Mouse (Mus musculus) heart, adult 8-10 months (tissue): ENCODE results near the gene Slc48a1. TPM values are rescaled to one million over a fixed set of nuclear protein-coding genes. Genes with fewer than 3 reads are reported as not detected.

Source experiments
- DNase-seq: peaks from one replicate; pipeline ENCODE4 v3.0.0; 2022; ENCODE audit warnings: low spot score
- total RNA-seq, 4 experiments: library from RNA; stranded (reverse); gene quantifications; 2 replicates each; pipeline ENCODE4 v1.2.4; 2022

The Slc48a1 gene
- total RNA-seq, 4 experiments from 2014 or later: 63.6 to 76.6 (median 67.9) TPM

DNA sequence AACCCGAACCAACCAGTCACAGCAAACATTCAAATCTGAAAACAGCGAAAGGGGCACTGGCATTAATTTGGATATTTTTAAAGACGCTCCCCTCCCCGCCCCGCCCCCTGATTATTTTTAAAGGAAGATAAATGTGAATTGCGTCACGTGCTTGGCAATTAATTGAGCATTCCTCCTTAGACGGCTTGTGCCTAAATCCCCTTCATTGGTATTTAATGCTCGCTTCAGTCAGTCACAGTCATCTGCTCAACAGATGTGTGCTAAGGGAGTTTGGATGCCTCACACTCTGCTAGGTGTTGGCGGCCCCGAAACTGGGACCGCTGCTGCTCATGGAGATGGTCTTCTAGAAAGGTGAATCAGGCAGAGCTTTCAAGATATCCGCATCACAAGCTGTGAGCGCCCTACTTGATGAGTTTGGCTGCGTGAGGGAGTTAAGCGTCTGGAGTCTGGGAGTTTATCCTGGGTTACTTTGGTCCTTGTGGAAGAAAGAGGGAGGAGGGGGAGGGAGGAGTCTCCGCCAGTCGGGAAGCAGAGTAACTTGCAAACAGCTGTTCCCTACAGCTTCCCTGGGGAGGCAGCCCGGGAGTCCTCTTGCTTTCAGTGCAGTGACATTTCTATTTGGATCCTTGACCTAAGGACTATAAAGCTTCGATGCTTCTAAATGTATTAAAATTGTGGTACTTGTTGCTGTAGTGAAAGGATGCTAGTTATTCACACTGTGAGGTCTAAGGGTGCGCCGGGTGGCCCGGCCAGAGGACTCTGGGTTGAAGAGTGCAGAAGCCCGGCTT, 3.8 kb downstream of the Slc48a1 start:
- DNase-seq: no peak

DNA sequence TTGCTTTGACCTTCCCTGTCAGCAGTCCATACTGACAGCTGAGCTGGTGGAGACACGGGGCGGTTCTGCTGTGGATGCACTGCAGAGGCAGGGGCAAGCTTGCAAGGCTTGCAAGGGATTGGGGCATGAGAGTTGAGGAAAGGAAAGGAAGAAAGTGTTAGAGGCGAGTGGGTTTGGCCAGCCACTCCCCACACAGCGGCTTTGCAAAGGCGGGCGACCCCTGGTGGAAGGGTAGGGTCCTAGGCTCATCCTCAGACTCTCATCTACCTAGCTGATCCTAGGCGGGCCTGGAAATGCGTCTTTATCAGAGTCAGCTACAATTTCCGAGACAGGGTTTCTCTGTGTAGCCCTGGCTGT, 4.4 kb downstream of the Slc48a1 start:
- peak; percentile 76 for DNase-seq

DNA sequence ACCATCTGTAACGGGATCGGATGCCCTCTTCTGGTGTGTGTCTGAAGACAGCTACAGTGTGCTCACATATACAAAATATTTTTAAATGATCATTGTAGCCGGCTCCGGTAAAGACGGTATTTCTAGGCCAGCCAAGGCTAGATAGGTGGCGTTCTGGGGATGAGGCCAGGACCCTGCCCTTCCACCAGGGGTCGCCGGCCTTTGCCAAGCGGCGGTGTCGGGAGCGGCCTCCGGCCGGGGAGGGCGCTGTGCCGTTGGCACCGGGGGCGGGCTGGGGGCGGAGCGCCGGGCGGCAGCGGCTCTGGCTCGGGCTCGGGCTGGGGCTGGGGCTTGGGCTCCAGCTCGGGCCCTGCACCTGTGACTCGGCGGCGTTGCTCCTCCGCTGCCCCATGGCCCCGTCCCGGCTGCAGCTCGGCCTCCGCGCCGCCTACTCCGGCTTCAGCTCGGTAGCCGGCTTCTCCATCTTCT, 5.8 kb downstream of the Slc48a1 start:
- DNase-seq: peak; percentile 81

DNA sequence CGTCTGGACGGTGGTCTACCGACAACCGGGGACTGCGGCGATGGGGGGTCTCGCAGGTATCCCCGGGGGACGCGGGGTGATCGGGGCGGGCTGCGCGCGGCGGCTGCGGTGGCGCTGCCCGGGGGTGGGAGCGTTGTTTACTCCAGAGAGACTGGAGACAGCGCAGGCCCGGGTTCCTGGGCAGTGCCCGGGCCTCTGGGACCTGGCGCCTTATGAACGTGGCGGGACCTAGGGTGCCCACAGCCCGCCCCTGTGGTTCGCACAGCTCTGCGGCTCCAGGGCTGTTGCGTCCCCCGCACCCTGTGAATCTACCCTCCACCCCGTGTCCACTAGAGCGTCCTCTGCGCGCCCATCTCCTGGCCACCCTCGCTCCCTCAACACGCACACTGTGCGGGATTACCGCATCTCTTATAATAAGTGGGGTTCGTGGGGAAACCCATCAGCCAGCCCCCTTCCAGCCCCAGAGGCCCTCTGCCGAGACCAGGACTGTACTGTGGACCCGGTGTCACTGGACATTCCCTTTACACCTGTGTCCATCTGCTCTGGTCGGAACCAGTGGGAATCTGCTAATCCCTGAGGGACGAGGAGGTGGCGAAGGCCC, 6.3 kb downstream of the Slc48a1 start:
- DNase-seq: no peak

DNA sequence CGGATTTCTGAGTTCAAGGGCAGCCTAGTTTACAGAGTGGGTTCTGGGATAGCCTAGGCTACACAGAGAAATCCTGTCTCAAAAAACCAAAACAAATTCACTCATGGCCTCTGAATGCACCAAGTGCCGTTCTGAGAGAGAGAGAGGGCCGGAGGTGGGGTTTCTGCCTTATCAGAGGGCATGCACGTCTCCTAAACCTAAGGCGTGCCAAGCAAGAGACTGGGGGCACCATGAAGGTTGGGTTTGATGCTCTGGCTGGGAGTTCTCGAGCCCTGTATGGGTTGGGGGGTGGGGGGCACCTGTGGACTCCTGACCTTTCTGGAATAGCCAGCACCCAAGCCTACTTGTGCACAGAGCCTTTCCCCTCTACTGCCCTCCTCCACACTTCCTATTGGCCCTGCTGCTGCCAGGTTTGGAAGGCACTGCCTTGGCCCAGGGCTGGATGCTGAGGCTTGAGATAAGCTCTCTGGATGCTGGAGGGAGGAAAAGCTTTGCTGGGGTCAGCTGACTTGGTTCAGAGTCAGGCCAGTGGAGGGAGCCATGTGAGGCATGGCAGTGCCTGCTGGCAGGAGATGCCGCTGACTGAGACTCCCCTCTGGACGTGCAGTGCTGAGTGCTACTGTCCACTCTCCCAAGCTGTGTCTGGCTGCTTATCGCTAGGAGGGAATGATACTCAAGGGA, 7.6 kb downstream of the Slc48a1 start:
- no peak for DNase-seq

DNA sequence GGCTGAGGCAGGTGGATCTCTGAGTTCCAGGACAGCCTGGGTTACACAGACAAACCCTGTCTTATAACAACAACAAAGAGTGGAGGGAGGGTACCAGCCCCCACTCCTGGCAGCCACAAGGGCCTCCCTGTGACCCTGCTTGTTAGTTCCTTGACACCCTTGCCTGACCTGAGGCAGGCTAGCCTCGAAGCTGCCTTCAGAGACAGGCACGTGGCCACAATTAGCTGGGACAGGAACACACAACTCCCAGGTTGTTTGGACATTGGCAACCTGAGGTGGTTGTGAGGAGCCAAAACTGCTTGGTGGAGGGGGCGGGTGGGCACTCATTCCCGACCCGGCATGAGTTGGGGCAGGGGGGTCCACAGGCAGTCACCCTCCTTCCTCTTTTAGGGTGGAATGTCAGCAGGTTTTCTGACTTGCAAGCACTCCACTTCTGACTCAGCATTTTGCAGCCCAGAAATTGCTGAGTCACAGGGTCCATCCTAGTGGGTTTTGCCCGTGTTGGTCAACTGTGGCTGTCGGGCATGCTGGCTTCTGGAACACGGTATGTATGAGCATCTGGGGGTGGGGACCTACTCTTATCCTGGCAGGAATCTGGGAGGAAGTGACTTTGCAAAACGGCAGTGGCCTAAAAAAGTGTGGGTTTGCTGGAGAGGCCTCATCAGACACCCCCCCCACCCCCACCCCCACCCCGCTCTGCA, 8.2 kb downstream of the Slc48a1 start:
- DNase-seq: no peak

DNA sequence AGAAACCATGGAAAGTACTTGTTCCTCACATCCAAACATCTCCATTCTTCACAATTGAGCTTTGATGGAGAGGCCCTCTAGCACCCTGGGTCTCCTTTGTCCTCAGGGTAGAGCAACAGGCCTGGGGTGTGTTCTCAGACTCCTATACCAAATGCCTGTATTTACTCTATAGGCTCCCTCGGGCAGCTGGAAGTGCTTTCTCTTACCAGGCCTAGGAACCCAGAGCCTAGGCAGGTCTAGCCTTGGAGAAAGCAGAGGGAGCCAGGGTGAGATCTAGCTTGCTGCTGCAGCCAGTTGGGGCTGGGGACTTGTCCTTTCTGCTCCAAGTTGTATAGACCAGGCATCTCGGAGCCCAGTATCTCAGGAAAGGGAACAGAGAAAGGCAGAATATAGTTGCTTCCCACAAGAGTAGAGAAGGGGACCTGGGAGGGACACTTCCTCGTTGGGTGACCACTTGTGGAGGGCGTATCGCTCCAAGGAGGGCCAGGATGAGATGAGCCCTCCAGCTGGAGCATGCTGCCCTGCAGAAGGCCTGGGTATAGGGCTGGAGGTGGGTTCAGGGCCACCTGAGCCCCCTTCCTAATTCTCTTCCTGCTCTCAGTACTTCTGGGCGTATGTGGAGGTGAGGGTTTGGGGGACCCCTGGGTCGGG, 9.0 kb downstream of the Slc48a1 start:
- no peak for DNase-seq

DNA sequence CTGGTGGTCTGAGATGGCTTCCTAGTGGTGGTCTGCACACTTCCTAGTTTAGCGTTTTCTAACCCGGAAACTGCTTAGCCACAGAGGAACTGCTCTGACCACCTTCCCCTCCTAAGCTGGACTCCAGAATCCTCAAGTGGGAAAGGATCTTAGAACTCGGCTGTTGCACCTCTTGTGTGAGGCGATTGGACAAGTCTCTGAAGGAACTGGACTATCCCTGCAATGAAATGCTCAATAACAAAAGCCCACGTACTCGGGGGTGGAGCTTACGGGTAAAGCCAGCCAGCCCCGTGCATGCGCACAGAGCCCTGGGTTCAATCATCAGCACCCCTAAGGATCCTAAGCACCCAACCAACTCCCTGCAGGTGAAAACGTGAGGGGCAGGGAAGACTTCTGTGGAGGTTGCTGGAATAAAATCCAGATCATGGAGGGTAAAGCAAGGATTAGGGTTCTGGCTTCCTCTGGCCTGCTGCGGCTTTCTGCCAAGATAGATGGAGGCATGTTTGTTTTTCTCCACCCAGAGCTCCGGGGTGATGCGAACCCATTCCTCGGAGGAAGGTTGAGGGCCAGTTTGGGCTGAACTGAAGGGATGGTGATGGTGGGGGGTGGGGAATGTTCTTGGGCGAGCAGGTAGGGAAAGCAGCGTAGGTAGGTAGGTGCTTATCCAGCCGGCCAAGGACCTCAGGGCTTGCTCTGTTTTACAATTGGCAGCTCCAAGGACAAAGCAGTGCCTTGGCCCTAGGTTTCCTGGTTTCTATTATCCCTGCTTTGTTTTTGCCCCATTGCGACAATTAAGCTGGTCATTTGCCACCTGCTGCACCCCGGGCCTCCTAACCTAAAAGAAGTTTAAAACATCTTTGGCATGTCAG, 9.7 kb downstream of the Slc48a1 start:
- no peak for DNase-seq

DNA sequence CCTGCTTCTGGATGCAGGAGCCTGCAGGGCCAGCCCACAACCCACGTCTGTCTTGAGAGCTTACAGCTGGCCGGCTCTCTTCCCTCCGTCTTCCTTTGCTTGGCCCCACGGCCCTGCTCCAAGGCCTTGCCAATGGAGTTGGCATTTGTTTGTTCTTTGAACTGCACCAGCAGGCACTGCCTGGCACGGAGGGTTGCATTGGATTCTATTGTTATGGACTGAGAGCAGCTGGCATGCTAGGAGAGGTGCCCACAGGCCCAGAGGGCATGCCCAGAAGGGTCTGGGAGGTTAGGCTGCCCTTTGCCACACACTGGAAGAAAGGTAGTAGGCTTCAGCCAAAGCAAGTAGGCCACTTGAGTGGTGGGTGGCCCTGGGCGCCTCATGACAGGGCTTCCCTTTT, 10.5 kb downstream of the Slc48a1 start:
- no peak for DNase-seq

DNA sequence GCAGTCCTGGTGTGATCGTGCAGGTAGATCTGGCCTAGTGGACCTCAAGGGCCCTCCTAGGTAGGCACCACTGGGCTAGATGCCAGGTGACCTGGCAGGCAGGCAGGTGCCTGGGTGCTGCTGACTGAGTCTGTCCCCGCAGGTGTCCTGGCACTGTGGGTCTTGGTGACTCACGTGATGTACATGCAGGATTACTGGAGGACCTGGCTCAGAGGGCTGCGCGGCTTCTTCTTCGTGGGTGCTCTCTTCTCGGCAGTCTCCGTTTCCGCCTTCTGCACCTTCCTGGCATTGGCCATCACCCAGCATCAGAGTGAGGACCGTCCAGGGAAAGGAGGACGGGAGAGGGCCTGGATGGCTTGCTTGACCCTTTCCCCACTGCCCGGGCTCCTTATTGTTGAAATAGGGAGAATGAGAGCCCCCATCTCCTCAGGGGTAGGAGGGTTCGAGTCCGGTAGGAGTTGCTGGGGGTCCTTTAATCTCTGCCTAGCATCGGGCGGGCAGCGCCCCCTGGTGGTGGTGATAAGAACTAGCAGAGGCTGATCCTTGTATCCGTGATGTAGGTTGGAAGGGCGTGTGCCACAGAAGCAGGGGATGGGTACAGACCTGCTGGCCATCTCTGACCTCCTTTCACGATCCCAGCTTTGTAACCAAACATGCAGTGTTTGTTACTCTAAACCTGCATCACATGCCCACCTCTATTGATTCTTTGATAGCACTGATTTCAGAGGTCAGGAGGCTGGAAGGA, 11.6 kb downstream of the Slc48a1 start:
- DNase-seq: no peak

DNA sequence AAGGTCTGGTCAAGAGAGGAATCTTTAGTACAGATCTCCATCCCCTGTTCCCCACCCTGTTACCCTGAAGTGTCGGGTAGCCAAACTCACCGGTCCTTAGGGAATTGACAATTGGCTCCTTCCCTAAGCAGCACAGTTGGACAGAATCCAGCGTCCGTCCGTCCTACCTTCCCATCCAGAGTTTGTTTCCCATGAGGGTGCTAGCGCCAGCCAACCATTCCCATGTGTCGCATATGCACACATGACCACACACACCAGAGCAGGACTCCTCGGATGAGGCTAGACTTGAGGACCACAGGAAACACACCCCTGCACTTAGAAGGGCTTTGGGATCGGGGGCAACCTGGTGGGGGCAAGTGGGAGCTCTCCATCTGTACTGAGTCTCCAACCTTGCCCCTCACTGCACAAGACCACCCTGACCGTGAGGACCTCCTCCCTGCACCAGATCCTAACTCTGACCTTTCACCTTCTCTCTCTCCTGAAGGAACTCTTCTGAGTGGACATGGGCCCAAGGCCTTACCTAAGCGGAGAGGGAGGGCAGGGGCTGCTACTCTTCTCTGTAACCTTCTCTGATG, 12.9 kb downstream of the Slc48a1 start:
- DNase-seq: no peak

DNA sequence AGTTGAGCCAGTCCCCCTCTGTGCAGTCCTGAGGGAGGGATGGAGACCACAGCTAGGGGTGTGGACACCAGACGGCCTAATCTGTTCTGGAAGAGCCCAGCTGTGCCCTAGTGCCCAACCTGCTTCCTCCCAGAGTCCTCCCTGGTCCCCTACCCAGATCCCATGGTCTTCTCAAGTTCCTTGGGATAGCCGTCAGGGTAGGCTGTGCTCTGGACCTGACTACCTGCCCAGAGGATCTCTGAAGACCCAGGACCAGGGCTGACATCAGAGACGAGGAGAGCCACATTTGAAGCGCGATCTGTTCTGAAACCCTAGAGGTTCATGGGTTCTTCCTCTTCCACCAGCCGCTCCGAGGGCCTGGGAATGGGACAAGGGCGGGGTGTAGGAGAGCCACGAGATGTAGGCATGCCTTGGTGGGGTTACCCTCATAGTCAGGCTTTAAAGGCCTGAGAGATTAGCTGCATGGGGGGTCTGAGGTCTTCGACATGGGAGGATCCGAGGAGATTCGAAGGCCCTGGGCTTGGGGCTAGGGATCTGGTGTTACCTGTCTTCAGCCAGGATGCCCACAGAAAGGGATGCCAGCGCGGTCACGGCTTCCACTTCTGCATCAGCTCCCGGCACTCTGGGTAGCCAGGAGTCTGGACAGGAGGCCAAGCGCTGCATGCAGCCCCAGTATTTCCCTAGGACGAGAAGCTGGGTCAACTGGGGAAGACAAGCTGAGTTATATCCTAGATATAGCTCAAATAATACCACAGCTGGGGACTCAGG, 15.2 kb downstream of the Slc48a1 start:
- no peak for DNase-seq

DNA sequence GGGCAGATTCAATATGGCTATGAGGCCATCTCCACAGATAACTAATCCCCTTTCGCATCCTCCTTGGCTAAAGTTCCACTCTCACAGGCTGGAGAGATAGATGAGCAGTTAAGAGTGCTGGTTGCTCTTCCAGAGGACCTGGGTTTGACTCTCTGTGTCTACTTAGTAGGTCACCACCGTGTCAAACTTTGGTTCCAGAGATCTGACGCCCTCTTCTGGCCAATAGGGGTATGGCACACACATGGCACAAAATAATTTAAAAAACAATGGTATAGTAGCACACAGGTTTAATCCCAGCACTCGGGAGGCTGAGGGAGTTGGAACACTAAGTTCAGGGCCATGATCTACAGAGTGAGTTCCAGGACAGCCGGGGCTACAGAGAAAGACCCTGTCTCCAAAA, 15.9 kb downstream of the Slc48a1 start:
- no peak for DNase-seq

DNA sequence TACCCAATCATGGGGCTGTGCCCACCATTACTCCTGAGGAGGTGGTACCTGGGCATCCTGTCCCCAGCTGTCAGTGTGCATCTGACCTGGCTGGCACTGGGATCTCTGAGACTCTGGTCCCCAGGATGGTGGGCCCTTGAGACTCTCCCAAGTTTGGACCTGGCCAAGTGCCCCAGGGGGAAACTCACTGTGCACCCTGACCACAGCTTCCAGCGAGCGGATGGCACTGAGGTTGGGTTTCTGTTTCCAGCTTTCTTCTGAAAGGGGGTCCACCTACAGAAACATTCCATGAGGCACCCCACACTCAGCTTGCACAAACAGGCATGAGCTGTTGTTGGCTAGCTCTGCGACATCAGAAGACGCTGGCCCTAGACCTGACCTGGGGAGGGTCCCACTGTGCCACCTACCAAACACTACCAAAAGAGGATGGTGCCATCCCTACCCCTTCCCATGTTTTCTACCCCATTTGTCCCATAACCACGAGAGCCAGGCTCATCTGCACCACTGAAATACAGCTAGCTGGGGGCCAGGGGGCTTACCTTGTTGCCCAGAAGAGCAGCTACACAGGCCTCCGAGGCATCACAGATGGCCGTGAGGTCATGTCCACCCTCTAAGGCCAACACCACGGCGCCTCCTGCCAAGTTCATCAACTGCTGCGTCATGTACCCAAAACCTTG, 17.4 kb downstream of the Slc48a1 start:
- no peak for DNase-seq

DNA sequence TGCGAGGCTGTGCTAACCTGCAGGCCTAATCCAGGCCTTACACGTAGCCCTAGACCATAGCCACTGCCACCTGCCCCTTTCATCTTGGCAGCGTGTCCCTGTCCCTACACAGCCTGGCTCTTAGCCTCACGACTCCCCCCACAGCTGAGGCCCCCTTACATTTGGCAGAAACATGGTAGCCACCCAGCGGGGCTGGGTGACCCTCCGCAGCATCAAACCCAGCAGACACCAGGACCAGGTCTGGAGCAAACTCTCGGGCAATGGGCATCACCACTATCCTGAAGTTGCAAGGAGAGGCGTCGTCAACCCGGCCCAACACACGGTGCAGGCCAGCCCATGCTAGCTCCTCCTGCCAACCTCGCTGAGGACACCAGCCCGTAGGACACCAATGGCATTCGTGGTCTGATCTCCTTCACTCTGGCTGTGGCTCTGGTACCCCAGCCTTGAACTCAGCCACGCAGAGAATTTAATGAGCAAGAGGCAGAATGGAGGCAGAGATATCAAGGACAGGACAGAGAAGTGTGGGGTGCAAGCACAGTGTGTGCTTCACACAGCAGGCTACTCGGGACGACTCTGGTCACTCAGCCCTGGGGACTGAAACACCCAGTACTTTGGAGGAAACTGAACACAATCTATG, 18.5 kb downstream of the Slc48a1 start:
- no peak for DNase-seq

DNA sequence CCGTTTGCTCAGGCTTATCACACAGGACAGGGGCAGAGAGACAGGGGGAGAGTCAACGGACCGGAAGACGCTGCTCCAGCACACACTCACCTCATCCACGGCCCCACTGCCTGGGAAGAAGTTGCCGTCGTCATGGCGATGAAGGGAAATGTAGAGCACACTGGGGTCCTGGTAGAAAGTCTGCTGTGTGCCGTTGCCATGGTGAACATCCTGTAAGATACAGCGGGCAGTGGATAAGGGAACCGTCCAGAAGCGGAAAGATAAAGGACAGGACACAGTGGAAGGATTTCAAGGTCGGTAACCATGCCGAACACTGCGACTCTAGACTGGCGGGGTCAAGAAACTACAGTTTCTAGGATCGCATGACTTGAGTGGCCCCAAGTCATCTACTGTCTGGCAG, 19.8 kb downstream of the Slc48a1 start:
- DNase-seq: no peak

DNA sequence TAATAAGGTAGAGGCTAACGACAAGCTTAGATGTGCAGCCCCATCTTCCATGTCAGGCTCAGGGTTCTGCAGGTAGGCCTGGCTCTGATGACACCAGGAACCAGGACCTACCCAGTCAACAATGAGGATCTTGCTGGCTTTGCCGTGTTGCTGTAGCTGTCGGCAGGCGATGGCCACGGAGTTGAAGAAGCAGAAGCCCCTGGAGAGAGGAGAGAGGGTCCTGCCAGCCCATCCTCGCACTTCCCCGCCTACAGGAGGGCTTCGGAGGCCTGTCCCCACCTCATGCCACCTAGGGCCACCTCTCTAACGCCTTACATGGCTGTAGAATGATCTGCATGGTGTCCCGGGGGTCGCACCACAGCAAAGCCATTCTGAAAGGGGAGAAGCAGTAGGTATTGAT, 21.1 kb downstream of the Slc48a1 start:
- DNase-seq: no peak

DNA sequence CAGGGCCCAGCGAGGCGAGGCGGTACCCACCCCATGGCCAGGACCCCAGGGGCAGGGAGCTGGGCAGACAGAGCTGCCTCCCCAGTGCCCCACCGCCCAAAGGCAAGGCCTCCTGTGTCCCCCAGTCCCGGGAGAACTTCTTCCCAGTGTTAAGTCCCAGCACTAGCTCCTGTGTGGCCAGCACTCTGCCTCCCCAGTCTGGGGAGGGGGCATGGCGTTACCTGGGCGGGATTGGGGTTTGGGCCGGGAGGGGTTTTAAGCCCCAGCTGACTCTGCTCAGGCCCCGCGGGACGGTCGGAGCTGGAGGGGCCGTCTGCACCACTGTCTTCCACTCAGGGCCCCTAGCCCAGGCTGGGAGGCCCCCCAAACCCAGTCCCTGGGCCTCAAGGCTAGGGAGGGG, 22.5 kb downstream of the Slc48a1 start:
- no peak for DNase-seq
